Mouse (Mus musculus) small intestine, adult 2 months (tissue): Measurements from ENCODE around the gene Garnl3.

ENCODE experiments used
- CTCF ChIP-seq: fragments of 200-500 bp; IDR thresholded peaks from 2 replicates; pipeline ENCODE4 v1.5.1; 2012; ENCODE audit warnings: low read depth, mild to moderate bottlenecking, control low read depth, inconsistent platforms, low read length, moderate library complexity, mixed read lengths; ENCODE audit not compliant: insufficient replicate concordance, insufficient read length; ENCODE audit errors: extremely low read depth
- POLR2A ChIP-seq: fragments of 200-500 bp; IDR thresholded peaks from 2 replicates; pipeline ENCODE4 v1.6.1; 2012; ENCODE audit warnings: low read depth, mild to moderate bottlenecking, control low read depth, inconsistent platforms, low read length, moderate library complexity

- TF ChIP-seq POLR2A (no peak), CTCF (no peak)
These were observed 852 bp upstream of the Garnl3 start for GRCm38 (mm10) chr2:33132306-33132705.
